Comparison of ENCODE assay signal across 30 mouse cellular contexts in the genomic region with DNA sequence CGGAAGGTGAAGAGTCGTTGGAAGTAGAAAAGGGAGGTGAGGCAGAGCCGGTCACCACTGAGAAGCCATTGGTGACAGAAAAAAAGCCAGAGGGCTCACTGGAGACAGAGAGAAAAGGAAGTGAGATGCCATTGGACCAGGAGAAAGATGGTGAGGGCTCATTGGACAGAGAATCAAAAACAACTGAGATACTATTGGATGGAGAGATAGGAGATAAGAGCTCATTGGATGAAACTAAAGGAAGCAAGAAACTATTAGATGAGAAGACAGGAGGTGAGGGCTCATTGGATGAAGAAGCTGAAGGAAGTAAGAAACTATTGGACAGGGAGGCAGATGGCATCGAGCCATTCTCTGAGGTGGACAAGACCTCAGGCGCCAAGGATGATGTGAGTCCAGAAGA. TPM values are rescaled to one million over a fixed set of nuclear protein-coding genes. Genes with fewer than 3 reads are reported as not detected.
DNase-seq lines count a peak whose midpoint lies in the region; ATAC-seq and TF ChIP-seq lines count a peak whose summit lies in the region.
"Had no signal": no experiment of that assay in that cellular context is flagged by ENCODE, and none has a peak within 500 bp of the region (broad histone marks: within the 10 kb centered on the region; RNA-seq: fewer than 3 reads in every experiment).

No protein-coding gene starts in this region.

- TF ChIP-seq CTCF in CH12.LX (conservative IDR thresholded peaks at IDR 0.05 in 1 of 2, IDR thresholded peaks at IDR 0.05 in 1 of 2; ENCODE audit: low read depth in 2 of 2, low read length in 2 of 2), result no peak
- no peak for TF ChIP-seq CTCF in MEL (IDR thresholded peaks at IDR 0.05 in 2 of 3, conservative IDR thresholded peaks at IDR 0.05 in 1 of 3; ENCODE audit: control insufficient read depth in 1 of 3, insufficient read depth in 1 of 3, low read depth in 2 of 3, low read length in 3 of 3, poor library complexity in 1 of 3, severe bottlenecking in 1 of 3)

- no peak overlapping the region for H3K4me3 ChIP-seq in CH12.LX (replicated peaks in 1 of 3; ENCODE audit: low read depth in 2 of 3, low read length in 2 of 3, poor library complexity in 1 of 3)
- no peak overlapping the region for H3K4me3 ChIP-seq in MEL (ENCODE audit: control insufficient read depth in 1 of 2, insufficient read depth in 1 of 2, low read depth in 2 of 2, low read length in 2 of 2)
- no peak overlapping the region for H3K4me3 ChIP-seq in liver, embryonic 11.5 days (ENCODE audit: low read depth, low read length)
- H3K4me3 ChIP-seq: forebrain, embryonic 10.5 days; heart, embryonic 12.5 days; heart, embryonic 15.5 days; hindbrain, embryonic 10.5 days; hindbrain, embryonic 13.5 days; intestine, embryonic 15.5 days had no signal

- WGBS in liver, embryonic 11.5 days, result 82% methylated on average over 5 of the region's 5 CpGs

- TF ChIP-seq RAD21 in CH12.LX (IDR thresholded peaks at IDR 0.05; ENCODE audit: low read depth, low read length), result no peak
- TF ChIP-seq RAD21 in MEL (IDR thresholded peaks at IDR 0.05; ENCODE audit: low read depth, low read length), result no peak

- DNase-seq in CH12.LX (ENCODE audit: extremely low read depth) (peak; percentile 19), MEL (ENCODE audit: low read depth, low spot score) (peak; percentile 61)
- DNase-seq in brain, adult 2 months (ENCODE audit: low read depth, low spot score), result peak; percentile 6
- DNase-seq in adrenal gland, adult 8-10 months, result no peak
- no peak for DNase-seq in liver, embryonic 11.5 days (ENCODE audit: low spot score)
- DNase-seq in lung, postnatal 4 days, result no peak
- DNase-seq: adrenal gland, postnatal 14 days; B cell, adult 2 months; cerebellum, adult 11-12 months; cerebellum, adult 8-10 months; gastrocnemius, postnatal 25 days; heart, adult 18-20 months; heart, postnatal 10 days; heart, postnatal 36 days; kidney, adult 11 months had no signal

- no peak overlapping the region for H3K9ac ChIP-seq in CH12.LX (ENCODE audit: insufficient read depth, low read depth)
- no peak overlapping the region for H3K9ac ChIP-seq in MEL (ENCODE audit: control insufficient read depth, low read depth, low read length, poor library complexity, severe bottlenecking)
- no peak overlapping the region for H3K9ac ChIP-seq in liver, embryonic 11.5 days (ENCODE audit: low read depth, low read length)
- H3K9ac ChIP-seq: heart, embryonic 12.5 days; heart, embryonic 15.5 days; hindbrain, embryonic 13.5 days; intestine, embryonic 15.5 days had no signal

- in situ Hi-C loops in CH12.LX (cut with MboI; ENCODE audit: low pct_ligation_motif_present, low pct_unique_long_range_greater_than_20kb, low sequenced_read_pairs), result loop anchor here (25.0 kb wide), 1 partner anchor 308 kb away; no protein-coding TSS in a partner anchor

- no peaks in the 10 kb centered on the region for H3K79me2 ChIP-seq in CH12.LX (replicated peaks; ENCODE audit: control insufficient read depth, extremely low read depth, insufficient read depth, poor library complexity, severe bottlenecking)
- no peaks in the 10 kb centered on the region for H3K79me2 ChIP-seq in MEL (ENCODE audit: control insufficient read depth, insufficient read depth, low read length, poor library complexity)

- no peak overlapping the region for H3K4me2 ChIP-seq in CH12.LX (ENCODE audit: insufficient read depth, low read depth, poor library complexity, severe bottlenecking)
- H3K4me2 ChIP-seq in liver, embryonic 11.5 days, result no peak overlapping the region
- H3K4me2 ChIP-seq: heart, embryonic 12.5 days; heart, embryonic 15.5 days; hindbrain, embryonic 13.5 days; intestine, embryonic 15.5 days had no signal

- no peaks in the 10 kb centered on the region for H3K9me3 ChIP-seq in CH12.LX (replicated peaks; ENCODE audit: low read length)
- no peaks in the 10 kb centered on the region for H3K9me3 ChIP-seq in MEL (replicated peaks; ENCODE audit: insufficient read depth, low read length)
- H3K9me3 ChIP-seq in liver, embryonic 11.5 days (ENCODE audit: control insufficient read depth, low read length), result no peaks in the 10 kb centered on the region
- H3K9me3 ChIP-seq: forebrain, embryonic 10.5 days; G1E; heart, embryonic 12.5 days; heart, embryonic 15.5 days; hindbrain, embryonic 10.5 days; hindbrain, embryonic 13.5 days; intestine, embryonic 15.5 days had no signal

- no peak for TF ChIP-seq POLR2A in CH12.LX (IDR thresholded peaks at IDR 0.05; ENCODE audit: low read depth, low read length)
- TF ChIP-seq POLR2A in MEL (IDR thresholded peaks at IDR 0.05; ENCODE audit: control insufficient read depth in 1 of 2, insufficient read depth in 1 of 2, low read depth in 1 of 2, low read length in 2 of 2, poor library complexity in 1 of 2), result no peak

- H3K27ac ChIP-seq in CH12.LX (ENCODE audit: insufficient read depth, low read depth) (no peak overlapping the region), MEL (ENCODE audit: control insufficient read depth, low read depth, low read length) (no peak overlapping the region)
- no peak overlapping the region for H3K27ac ChIP-seq in liver, embryonic 11.5 days (ENCODE audit: low read depth, low read length)
- H3K27ac ChIP-seq: forebrain, embryonic 10.5 days; heart, embryonic 15.5 days; hindbrain, embryonic 10.5 days; hindbrain, embryonic 13.5 days; intestine, embryonic 15.5 days had no signal

- no peak for ATAC-seq in liver, embryonic 11.5 days (replicated peaks; ENCODE audit: low FRiP score)
- ATAC-seq: forebrain, embryonic 14.5 days; hindbrain, embryonic 16.5 days; intestine, embryonic 15.5 days had no signal

- H3K4me1 ChIP-seq in CH12.LX (ENCODE audit: control insufficient read depth in 1 of 2, insufficient read depth in 2 of 2) (peaks cover 2 to 4% of the 10 kb centered on the region in 2 experiments; a peak in 3 of 4 replicates), MEL (ENCODE audit: control insufficient read depth in 1 of 2, insufficient read depth in 2 of 2, low read length in 2 of 2) (no peaks in the 10 kb centered on the region)
- peaks cover 7% of the 10 kb centered on the region; the same call in 1 of the 2 replicates for H3K4me1 ChIP-seq in liver, embryonic 11.5 days (replicated peaks; ENCODE audit: control insufficient read depth, insufficient read depth, low read length)

- dilution Hi-C loops in CH12.LX (cut with MboI; ENCODE audit: extremely low pct_ligation_motif_present, extremely low pct_unique_long_range_greater_than_20kb, low sequenced_read_pairs), result no loop called here

- H3K36me3 ChIP-seq in CH12.LX (replicated peaks in 1 of 2; ENCODE audit: control insufficient read depth in 1 of 2, insufficient read depth in 1 of 2, low read length in 1 of 2) (peaks cover 0 to 38% of the 10 kb centered on the region in 2 experiments), MEL (ENCODE audit: control insufficient read depth in 1 of 2, insufficient read depth in 2 of 2, low read length in 2 of 2) (peaks cover 0 to 3% of the 10 kb centered on the region in 2 experiments; a peak in 2 of 4 replicates)
- no peaks in the 10 kb centered on the region for H3K36me3 ChIP-seq in liver, embryonic 11.5 days (ENCODE audit: control insufficient read depth, insufficient read depth, low read length)
- H3K36me3 ChIP-seq: forebrain, embryonic 10.5 days; G1E; heart, embryonic 15.5 days; hindbrain, embryonic 10.5 days; hindbrain, embryonic 13.5 days; intestine, embryonic 15.5 days had no signal

- TF ChIP-seq EP300 in CH12.LX (IDR thresholded peaks at IDR 0.05; ENCODE audit: low read length) (no peak), MEL (IDR thresholded peaks at IDR 0.05; ENCODE audit: low read depth in 1 of 2, low read length in 2 of 2) (no peak)

- H3K27me3 ChIP-seq in CH12.LX (replicated peaks) (peaks cover 1% of the 10 kb centered on the region), MEL (ENCODE audit: control insufficient read depth in 1 of 2, insufficient read depth in 2 of 2, low read length in 2 of 2) (no peaks in the 10 kb centered on the region)
- peaks cover 35% of the 10 kb centered on the region for H3K27me3 ChIP-seq in liver, embryonic 11.5 days (replicated peaks; ENCODE audit: control insufficient read depth, insufficient read depth, low read length)

RNA-seq across cellular contexts. Expression of a gene that starts 8.0 kb away (rescaled TPM):
- total RNA-seq in CH12.LX (2012; rRNA removed), result 0.13 TPM in 2 replicates
- total RNA-seq in CH12.LX (2014; rRNA removed), result 0.12 and 0.16 TPM in 2 replicates
- polyA plus RNA-seq in CH12.LX (2012; ENCODE audit: insufficient read length, low read depth), result 0.44 and 0.77 TPM in 2 replicates
- 0.65 and 0.92 TPM in 2 replicates for total RNA-seq in MEL (2012; rRNA removed)
- polyA plus RNA-seq in MEL (2012; ENCODE audit: insufficient read depth in 1 of 2, insufficient read length in 2 of 2, low read depth in 1 of 2, low replicate concordance in 2 of 2, missing spikeins in 1 of 2), result 1 to 10 TPM in 1 of 2 experiments, not detected in 1; 3.6 TPM
- 1 to 10 TPM in 3 of 4 experiments, under 1 TPM in 1; 0.70 to 3.9 (median 2.3) TPM for total RNA-seq in adrenal gland, adult 8-10 months (2022)
- polyA plus RNA-seq in liver, embryonic 11.5 days (2014; fragmentation: Nextera tagmentation; extraction: Ambion mirVana), result 0.66 and 1.2 TPM in 2 replicates
- total RNA-seq: G1E had no signal

RNA-seq across cellular contexts. Expression of a gene that starts 13.1 kb away (rescaled TPM):
- total RNA-seq in CH12.LX (2012; rRNA removed) (0.97 and 1.4 TPM in 2 replicates), CH12.LX (2014; rRNA removed) (2.1 and 2.3 TPM in 2 replicates), MEL (2012; rRNA removed) (32.4 and 38.5 TPM in 2 replicates)
- polyA plus RNA-seq in CH12.LX (2012; ENCODE audit: insufficient read length, low read depth) (2.4 and 3.0 TPM in 2 replicates), MEL (2012; ENCODE audit: insufficient read depth in 1 of 2, insufficient read length in 2 of 2, low read depth in 1 of 2, low replicate concordance in 2 of 2, missing spikeins in 1 of 2) (10 to 100 TPM in 1 of 2 experiments, not detected in 1; 31.8 TPM)
- 1 to 10 TPM; 1.9 to 3.1 (median 2.8) TPM for total RNA-seq in adrenal gland, adult 8-10 months (2022)
- polyA plus RNA-seq in liver, embryonic 11.5 days (2014; fragmentation: Nextera tagmentation; extraction: Ambion mirVana), result 1.8 and 3.1 TPM in 2 replicates
- total RNA-seq: G1E had no signal
- polyA plus RNA-seq: G1E had no signal

RNA-seq across cellular contexts. Expression of a gene that starts 15.5 kb away (rescaled TPM):
- total RNA-seq in CH12.LX (2012; rRNA removed), result not detected in 2 replicates
- total RNA-seq in CH12.LX (2014; rRNA removed), result not detected in 2 replicates
- not detected in 2 replicates for polyA plus RNA-seq in CH12.LX (2012; ENCODE audit: insufficient read length, low read depth)
- total RNA-seq in MEL (2012; rRNA removed), result not detected in 2 replicates
- polyA plus RNA-seq in MEL (2012; ENCODE audit: insufficient read depth in 1 of 2, insufficient read length in 2 of 2, low read depth in 1 of 2, low replicate concordance in 2 of 2, missing spikeins in 1 of 2), result not detected
- not detected for total RNA-seq in adrenal gland, adult 8-10 months (2022)
- 0.42 TPM in 1 of 2 replicates, not detected in the other for polyA plus RNA-seq in liver, embryonic 11.5 days (2014; fragmentation: Nextera tagmentation; extraction: Ambion mirVana)
- total RNA-seq: adrenal gland, adult 18-20 months; adrenal gland, postnatal 14 days; adrenal gland, postnatal 4 days; G1E; gastrocnemius, adult 8-10 months; gastrocnemius, postnatal 25 days; heart, adult 18-20 months; heart, postnatal 10 days; heart, postnatal 36 days had no signal
- polyA plus RNA-seq: embryonic facial prominence, embryonic 11.5 days; embryonic facial prominence, embryonic 14.5 days; forebrain, embryonic 10.5 days; forebrain, embryonic 14.5 days; G1E; gonadal fat pad, adult 2 months; heart, embryonic 12.5 days; heart, embryonic 15.5 days; hindbrain, embryonic 13.5 days had no signal

RNA-seq across cellular contexts. Expression of a gene that starts 17.3 kb away (rescaled TPM):
- total RNA-seq in CH12.LX (2012; rRNA removed) (not detected in 2 replicates), CH12.LX (2014; rRNA removed) (not detected in 2 replicates), MEL (2012; rRNA removed) (not detected in 2 replicates)
- polyA plus RNA-seq in CH12.LX (2012; ENCODE audit: insufficient read length, low read depth) (not detected in 2 replicates), MEL (2012; ENCODE audit: insufficient read depth in 1 of 2, insufficient read length in 2 of 2, low read depth in 1 of 2, low replicate concordance in 2 of 2, missing spikeins in 1 of 2) (not detected)
- total RNA-seq in adrenal gland, adult 8-10 months (2022), result under 1 TPM in 2 of 4 experiments, not detected in 2; 0.62 to 0.77 TPM
- polyA plus RNA-seq in liver, embryonic 11.5 days (2014; fragmentation: Nextera tagmentation; extraction: Ambion mirVana), result not detected in 2 replicates
- total RNA-seq: adrenal gland, adult 18-20 months; adrenal gland, postnatal 14 days; G1E had no signal
- polyA plus RNA-seq: embryonic facial prominence, embryonic 11.5 days; forebrain, embryonic 14.5 days; G1E; heart, embryonic 12.5 days; hindbrain, embryonic 10.5 days had no signal

RNA-seq across cellular contexts. Expression of a gene that starts 28.0 kb away (rescaled TPM):
- total RNA-seq in CH12.LX (2012; rRNA removed) (0.38 and 0.80 TPM in 2 replicates), CH12.LX (2014; rRNA removed) (not detected in 2 replicates), MEL (2012; rRNA removed) (0.39 and 0.69 TPM in 2 replicates)
- polyA plus RNA-seq in CH12.LX (2012; ENCODE audit: insufficient read length, low read depth) (0.55 and 0.67 TPM in 2 replicates), MEL (2012; ENCODE audit: insufficient read depth in 1 of 2, insufficient read length in 2 of 2, low read depth in 1 of 2, low replicate concordance in 2 of 2, missing spikeins in 1 of 2) (under 1 TPM in 1 of 2 experiments, not detected in 1; 0.53 TPM)
- under 1 TPM in 2 of 4 experiments, not detected in 2; 0.49 TPM for total RNA-seq in adrenal gland, adult 8-10 months (2022)
- polyA plus RNA-seq in liver, embryonic 11.5 days (2014; fragmentation: Nextera tagmentation; extraction: Ambion mirVana), result 0.29 and 1.5 TPM in 2 replicates
- total RNA-seq: gastrocnemius, adult 8-10 months; heart, postnatal 10 days; heart, postnatal 36 days had no signal

Comparison
In these comparisons a context has a peak if more than half of its experiments do, and no peak if none do; other contexts are left out.
1. DNase-seq: peak in CH12.LX (single experiment), MEL (single experiment) and brain, adult 2 months (single experiment); none in adrenal gland, adult 8-10 months (single experiment), liver, embryonic 11.5 days (single experiment) and lung, postnatal 4 days (0 of 2).